Mouse (Mus musculus) thymus, adult 2 months (tissue): ENCODE measurements around the gene Rangrf.
"Not testable (repeated sequence)": the region's sequence is repeated elsewhere in the genome, so short reads cannot be mapped to it uniquely, and the experiment has no call there.

Experiments used
- CTCF ChIP-seq: fragments of 200-500 bp; IDR thresholded peaks from 2 replicates; pipeline ENCODE4 v1.5.1; 2012; ENCODE audit warnings: mild to moderate bottlenecking, control low read depth, low read length, moderate library complexity, borderline replicate concordance; ENCODE audit not compliant: control insufficient read depth, poor library complexity, insufficient read depth; ENCODE audit errors: extremely low read depth
- POLR2A ChIP-seq: fragments of 200-500 bp; IDR thresholded peaks from 2 replicates; pipeline ENCODE4 v1.6.1; 2012; ENCODE audit warnings: mild to moderate bottlenecking, low read length, control low read depth, moderate library complexity; ENCODE audit not compliant: control insufficient read depth, poor library complexity, insufficient read depth; ENCODE audit errors: extremely low read depth

GRCm38 (mm10) chr11:68973250-68974058, 1.5 kb downstream of the Rangrf start:
- TF ChIP-seq CTCF, POLR2A: not testable (repeated sequence)
